Mouse (Mus musculus): Measurements from ENCODE around the gene 9330159F19Rik.

GRCm38 (mm10) chr10:29178003-29178402 is 33.4 kb upstream of the 9330159F19Rik start:
- TF ChIP-seq CTCF (IDR thresholded peaks at IDR 0.05; ENCODE audit: low read depth, low read length) (no peak), GATA1 (IDR thresholded peaks at IDR 0.05; ENCODE audit: borderline replicate concordance, low read length) (no peak), POLR2AphosphoS5 (IDR thresholded peaks at IDR 0.05; ENCODE audit: insufficient replicate concordance, low read depth, low read length) (no peak), TAL1 (conservative IDR thresholded peaks at IDR 0.05; ENCODE audit: low read depth, low read length) (no peak), GATA2 (IDR thresholded peaks at IDR 0.05; ENCODE audit: borderline replicate concordance, low read depth, low read length) (no peak)
